Mouse (Mus musculus) lung, embryonic 14.5 days (tissue): ENCODE results near the gene Evi2. TPM values are rescaled to one million over a fixed set of nuclear protein-coding genes. Genes with fewer than 3 reads are reported as not detected.
A peak's percentile ranks its signal among the peaks of the same experiment; 100 is the strongest.

Source experiments
- ATAC-seq: fragments of 200-750 bp; cut with Nextera tagmentation; 2 replicates; pipeline ENCODE4 v1.8.0; 2017; ENCODE audit warnings: mild to moderate bottlenecking, moderate TSS enrichment, moderate library complexity; ENCODE audit not compliant: insufficient read depth
- DNase-seq: peaks from one replicate; pipeline ENCODE4 v3.0.0-alpha.2; 2015
- H3K27ac ChIP-seq: fragments of 300-500 bp; sonication (generic); 2 replicates; pipeline ENCODE4 v1.5.1; 2014; ENCODE audit warnings: low read depth, mild to moderate bottlenecking, moderate library complexity
- H3K27me3 ChIP-seq: fragments of 300-500 bp; sonication (generic); 2 replicates; pipeline ENCODE4 v1.6.1; 2014; ENCODE audit warnings: low read length, control low read depth; ENCODE audit not compliant: insufficient read depth
- H3K36me3 ChIP-seq: fragments of 300-500 bp; sonication (generic); 2 replicates; pipeline ENCODE4 v1.6.1; 2014; ENCODE audit warnings: control low read depth; ENCODE audit not compliant: insufficient read depth
- H3K4me1 ChIP-seq: fragments of 300-500 bp; sonication (generic); 2 replicates; pipeline ENCODE4 v1.6.1; 2014; ENCODE audit warnings: antibody characterized with exemption, control low read depth; ENCODE audit not compliant: insufficient read depth
- H3K4me2 ChIP-seq: fragments of 300-500 bp; sonication (generic); 2 replicates; pipeline ENCODE4 v1.6.1; 2014; ENCODE audit warnings: mild to moderate bottlenecking
- H3K4me3 ChIP-seq: fragments of 300-500 bp; sonication (generic); 2 replicates; pipeline ENCODE4 v1.5.1; 2014; ENCODE audit warnings: low read depth, low read length
- H3K9ac ChIP-seq: fragments of 300-500 bp; sonication (generic); 2 replicates; pipeline ENCODE4 v1.6.1; 2014
- H3K9me3 ChIP-seq: fragments of 300-500 bp; sonication (generic); 2 replicates; pipeline ENCODE4 v1.6.1; 2016; ENCODE audit warnings: low read depth, low read length, control low read depth
- CTCF ChIP-seq: IDR thresholded peaks from 2 replicates; pipeline ENCODE4 v1.5.1; 2016; ENCODE audit warnings: antibody characterized with exemption, low read depth
- WGBS: fragments of 180-500 bp; shearing (Covaris S2); extraction: QIAGEN DNeasy Blood & Tissue Kit; methylation state at CpG from one replicate; pipeline ENCODE4 v1.1.7; 2014; 5-methylcytosine and 5-hydroxymethylcytosine counted together
- polyA plus RNA-seq: library from polyadenylated mRNA; unstranded; fragments of >200 nt; fragmentation: Nextera tagmentation; extraction: Ambion mirVana; gene quantifications from 2 replicates; pipeline ENCODE4 v1.2.1, GENCODE M21; 2014

Gene Evi2
- 1.3 and 1.4 TPM in 2 replicates for polyA plus RNA-seq

DNA sequence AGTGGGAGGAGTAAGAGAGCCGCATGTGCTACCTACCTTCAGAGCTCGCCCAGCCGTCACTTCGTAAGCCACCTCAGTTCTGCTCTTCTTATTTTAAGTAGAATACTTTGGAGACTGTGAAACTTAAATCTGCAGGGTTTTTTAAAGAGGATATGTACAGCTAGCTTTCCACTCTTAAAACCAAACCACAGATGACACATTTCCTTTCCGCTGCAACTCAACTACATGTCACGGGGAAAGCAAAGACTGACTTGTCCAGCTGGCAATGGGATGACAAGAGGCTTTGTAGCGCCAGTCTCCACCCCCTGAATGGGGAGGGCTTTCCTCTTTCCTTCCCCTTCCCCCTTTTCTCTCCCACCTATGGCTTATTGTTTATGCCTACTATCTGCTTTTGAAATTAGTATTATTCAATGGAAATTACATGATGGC is at the start of gene Evi2, which contains the start of gene Evi2a:
Evi2 (minus strand) TSS at position 257 of the 429 bp plus-strand sequence.
Evi2a (minus strand) TSS at position 277 of the 429 bp plus-strand sequence.
- no peaks in the 10 kb centered on the region for H3K27me3 ChIP-seq
- no peak for TF ChIP-seq CTCF
- no peak within 1 kb of the TSS for H3K9ac ChIP-seq
- no peak within 1 kb of the TSS for H3K27ac ChIP-seq
- ATAC-seq (no peak), DNase-seq (no peak)
- no peak within 1 kb of the TSS for H3K4me3 ChIP-seq
- H3K36me3 ChIP-seq, result peaks cover 18% of the 10 kb centered on the region; the same call in 1 of the 2 replicates
- no peak within 1 kb of the TSS for H3K4me2 ChIP-seq
- no peaks in the 10 kb centered on the region for H3K4me1 ChIP-seq
- WGBS, result 84% methylated on average over 7 of the region's 7 CpGs
- no peaks in the 10 kb centered on the region for H3K9me3 ChIP-seq

DNA sequence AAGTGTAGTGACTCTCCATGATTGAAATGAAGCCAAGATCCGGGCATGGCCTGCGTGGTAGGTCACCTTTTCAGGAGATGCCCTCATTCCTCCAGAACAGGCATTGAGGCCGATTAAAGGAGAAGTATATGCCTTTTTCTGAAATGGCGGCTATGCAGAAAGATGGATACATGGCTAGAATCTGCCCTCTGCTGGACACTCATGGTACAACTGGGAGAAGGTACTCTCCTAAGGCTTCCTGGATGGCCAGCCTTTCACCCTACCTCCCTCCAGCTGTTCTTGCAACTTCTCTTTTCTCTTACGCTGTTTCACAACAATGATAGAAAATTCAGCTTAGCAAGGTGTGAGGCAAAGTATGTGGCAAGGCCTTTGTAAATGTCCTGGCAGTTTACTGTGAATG is 47.4 kb upstream of the Evi2 start:
- no peaks in the 10 kb centered on the region for H3K27me3 ChIP-seq
- no peak overlapping the region for H3K4me3 ChIP-seq
- H3K4me1 ChIP-seq, result no peaks in the 10 kb centered on the region
- WGBS, result 41% methylated on average over 5 of the region's 5 CpGs
- no peak overlapping the region for H3K9ac ChIP-seq
- ATAC-seq (peak; percentile 52; the same call in 1 of the 2 replicates), DNase-seq (peak; percentile 88)
- H3K36me3 ChIP-seq, result peaks cover 50% of the 10 kb centered on the region
- no peaks in the 10 kb centered on the region for H3K9me3 ChIP-seq
- peak; percentile 81 for TF ChIP-seq CTCF
- H3K27ac ChIP-seq, result no peak overlapping the region
- H3K4me2 ChIP-seq, result no peak overlapping the region

DNA sequence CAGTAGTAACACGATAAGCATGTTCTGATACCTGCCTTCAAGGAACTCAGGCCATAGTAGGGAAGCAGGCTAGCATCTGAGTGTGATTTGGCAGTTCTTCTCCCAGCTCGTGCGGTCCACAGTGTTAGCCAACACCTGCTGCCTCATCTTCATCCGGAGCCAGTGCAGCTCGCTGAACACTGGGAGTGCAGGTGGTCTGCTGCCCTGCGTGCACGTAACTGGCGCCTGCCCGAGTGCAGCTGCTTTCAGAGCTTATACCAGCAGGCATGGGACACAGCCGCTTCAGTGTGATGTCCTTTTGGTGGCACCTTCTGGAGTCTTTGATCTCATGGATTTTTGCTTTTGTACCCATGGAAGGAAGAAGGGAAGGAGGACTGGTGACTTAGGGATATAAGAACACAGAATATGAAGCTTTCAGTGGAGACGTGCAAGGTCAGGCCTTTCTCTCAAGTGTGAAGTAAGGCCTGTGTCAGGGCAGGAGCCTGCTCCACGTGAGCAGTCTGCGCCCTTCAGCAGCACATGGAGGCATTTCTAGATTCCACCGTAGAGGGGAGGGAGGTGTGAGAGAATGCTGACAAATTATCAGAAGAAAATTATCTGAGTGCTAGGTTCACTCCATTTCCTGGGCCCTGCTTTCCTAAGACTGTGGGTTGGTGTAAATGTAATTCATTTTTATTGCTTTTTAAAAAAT is 45.1 kb upstream of the Evi2 start:
- Histone ChIP-seq H3K4me1 (no peaks in the 10 kb centered on the region), H3K4me2 (no peak overlapping the region), H3K9ac (no peak overlapping the region), H3K9me3 (no peaks in the 10 kb centered on the region), H3K4me3 (no peak overlapping the region), H3K27ac (no peak overlapping the region), H3K27me3 (no peaks in the 10 kb centered on the region), H3K36me3 (peaks cover 64% of the 10 kb centered on the region)
- no peak for TF ChIP-seq CTCF
- ATAC-seq, result no peak
- DNase-seq, result no peak
- WGBS, result 76% methylated on average over 14 of the region's 14 CpGs

DNA sequence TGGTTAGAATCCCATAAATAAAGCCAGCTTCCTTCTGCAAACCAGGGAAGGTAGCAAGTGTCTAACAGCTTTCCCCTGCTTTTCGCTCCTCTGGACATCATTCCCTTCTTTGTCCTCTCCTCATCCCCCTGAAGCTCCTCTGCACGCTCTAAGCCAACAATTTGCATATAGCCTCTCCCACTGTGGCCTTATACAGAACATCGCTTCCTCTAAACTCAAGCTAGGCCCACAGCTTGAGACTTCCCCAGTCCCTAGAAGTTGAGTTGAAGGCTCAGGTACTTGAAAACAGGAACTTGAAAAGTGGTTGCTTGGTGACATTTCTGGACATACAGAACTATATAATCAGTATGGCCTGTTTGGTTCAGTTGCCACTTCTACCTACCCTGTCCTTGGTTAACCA is 43.4 kb upstream of the Evi2 start:
- TF ChIP-seq CTCF, result no peak
- H3K27ac ChIP-seq, result no peak overlapping the region
- H3K9me3 ChIP-seq, result no peaks in the 10 kb centered on the region
- H3K4me3 ChIP-seq, result no peak overlapping the region
- H3K4me2 ChIP-seq, result no peak overlapping the region
- no peaks in the 10 kb centered on the region for H3K27me3 ChIP-seq
- peaks cover 74% of the 10 kb centered on the region for H3K36me3 ChIP-seq
- no peak overlapping the region for H3K9ac ChIP-seq
- no peaks in the 10 kb centered on the region for H3K4me1 ChIP-seq
- no peak for DNase-seq
- no peak for ATAC-seq
- WGBS, result 83% methylated on average over 3 of the region's 3 CpGs

DNA sequence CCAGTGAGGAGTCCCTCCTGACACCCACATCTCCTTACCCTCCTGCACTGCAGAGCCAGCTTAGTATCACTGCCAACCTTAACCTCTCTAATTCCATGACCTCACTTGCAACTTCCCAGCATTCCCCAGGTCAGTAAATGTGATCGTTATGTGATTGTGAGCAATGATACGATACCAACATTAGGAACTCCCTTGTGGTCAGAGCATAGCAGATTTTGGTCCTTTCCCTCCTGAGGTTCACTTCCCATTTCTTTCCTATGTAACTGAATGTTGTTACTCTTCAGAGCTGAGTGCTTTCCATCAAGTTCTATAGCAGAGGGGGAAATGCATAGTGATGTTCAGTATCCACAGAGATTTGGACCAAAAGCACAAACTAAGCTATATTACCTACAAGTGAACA is 39.9 kb upstream of the Evi2 start:
- Histone ChIP-seq H3K4me1 (no peaks in the 10 kb centered on the region), H3K27me3 (no peaks in the 10 kb centered on the region), H3K36me3 (peaks cover 86% of the 10 kb centered on the region), H3K4me3 (no peak overlapping the region), H3K9ac (no peak overlapping the region), H3K4me2 (no peak overlapping the region), H3K27ac (no peak overlapping the region), H3K9me3 (no peaks in the 10 kb centered on the region)
- no peak for TF ChIP-seq CTCF
- ATAC-seq (no peak), DNase-seq (no peak)
- WGBS, result 90% methylated on average over 2 of the region's 2 CpGs

DNA sequence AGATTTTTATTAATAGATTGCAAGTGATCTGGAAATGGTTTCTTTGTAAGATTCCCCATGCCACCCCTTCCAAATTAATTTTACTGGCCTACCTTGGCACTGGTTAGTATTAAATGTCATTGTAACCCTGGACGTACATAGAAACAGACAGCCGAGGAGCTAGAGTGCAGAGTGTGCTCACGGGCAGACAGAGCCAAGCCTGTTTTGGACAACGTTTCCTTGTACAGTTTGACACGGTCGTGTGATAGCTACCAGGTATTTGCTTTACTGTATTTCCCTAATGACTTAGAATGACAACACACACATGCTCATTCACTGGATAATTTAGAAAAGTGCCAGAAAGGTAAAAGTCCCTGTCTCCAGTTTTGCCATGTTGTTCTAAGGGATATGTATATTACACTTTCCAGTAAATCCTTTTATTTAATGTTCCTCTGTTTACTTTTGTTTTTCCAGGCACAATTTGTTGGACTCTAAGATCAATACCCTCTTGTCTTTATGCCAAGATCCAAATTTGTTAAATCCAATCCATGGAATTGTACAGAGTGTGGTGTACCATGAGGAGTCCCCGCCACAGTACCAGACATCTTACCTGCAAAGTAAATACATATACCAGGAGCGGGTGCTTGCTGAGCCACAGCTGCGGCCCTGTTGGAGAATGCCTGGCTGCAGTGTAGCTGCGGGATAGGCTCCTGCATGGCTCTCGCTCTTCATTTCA is 38.0 kb upstream of the Evi2 start:
- Histone ChIP-seq H3K9me3 (no peaks in the 10 kb centered on the region), H3K4me2 (no peak overlapping the region), H3K4me3 (no peak overlapping the region), H3K27ac (no peak overlapping the region), H3K9ac (no peak overlapping the region), H3K27me3 (no peaks in the 10 kb centered on the region), H3K4me1 (no peaks in the 10 kb centered on the region), H3K36me3 (peaks cover 75% of the 10 kb centered on the region)
- DNase-seq (no peak), ATAC-seq (no peak)
- WGBS, result 86% methylated on average over 11 of the region's 11 CpGs
- TF ChIP-seq CTCF, result no peak

DNA sequence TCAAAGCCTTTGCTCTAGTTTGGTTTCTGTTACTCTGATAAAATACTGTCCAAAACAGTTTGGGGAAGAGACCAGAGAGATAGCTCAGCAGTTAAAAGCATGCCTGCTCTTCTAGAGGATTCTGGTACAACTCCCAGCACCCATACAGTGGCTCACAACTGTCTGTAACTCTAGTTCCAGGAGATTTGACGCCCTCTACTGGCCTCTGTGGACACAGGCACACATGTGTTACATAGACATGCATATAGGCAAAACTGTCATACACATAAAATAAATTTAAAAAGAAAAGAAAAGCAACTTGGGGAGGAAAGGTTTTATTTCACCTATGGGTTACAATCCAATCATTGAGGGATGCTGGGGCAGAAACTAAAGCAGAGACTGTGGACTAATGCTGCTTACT is 36.6 kb upstream of the Evi2 start:
- Histone ChIP-seq H3K9me3 (no peaks in the 10 kb centered on the region), H3K27ac (no peak overlapping the region), H3K4me2 (no peak overlapping the region), H3K36me3 (peaks cover 73% of the 10 kb centered on the region), H3K4me1 (no peaks in the 10 kb centered on the region), H3K27me3 (no peaks in the 10 kb centered on the region), H3K9ac (no peak overlapping the region), H3K4me3 (no peak overlapping the region)
- no peak for DNase-seq
- 0 out of 2 replicates have a peak, but pooled peaks have one; percentile 10 for TF ChIP-seq CTCF
- no peak for ATAC-seq
- 57% methylated on average over 1 of the region's 1 CpGs for WGBS
